Mouse (Mus musculus): ENCODE measurements at regions not wholly inside any gene's neighbourhood (a gene's known extent, or its start where the extent isn't known, plus 50 kb on each side); places are given as distances from the start of the nearest gene placed in this dataset.

DNA sequence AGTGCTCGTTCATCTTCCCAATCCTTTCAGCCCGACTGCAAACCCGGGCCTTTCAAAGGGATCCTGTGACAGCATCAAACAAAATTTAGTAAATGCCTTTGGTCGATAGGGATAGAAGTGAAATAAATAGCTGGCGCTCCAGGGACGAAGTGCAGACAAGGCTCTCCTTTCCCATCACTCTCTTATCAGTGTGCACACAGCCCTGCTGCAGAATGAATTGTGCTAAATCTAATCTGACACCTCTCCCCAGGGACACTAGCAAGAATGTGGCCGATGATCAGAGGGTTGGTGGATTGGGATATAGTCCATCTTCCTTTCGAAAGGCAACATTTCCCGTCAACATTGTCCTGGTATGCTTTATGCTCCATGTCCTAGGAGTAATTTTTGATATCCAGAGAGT is 1372.9 kb upstream of the Tenm4 start:
- DNase-seq (ENCODE audit: low spot score in 2 of 2) = no peak

DNA sequence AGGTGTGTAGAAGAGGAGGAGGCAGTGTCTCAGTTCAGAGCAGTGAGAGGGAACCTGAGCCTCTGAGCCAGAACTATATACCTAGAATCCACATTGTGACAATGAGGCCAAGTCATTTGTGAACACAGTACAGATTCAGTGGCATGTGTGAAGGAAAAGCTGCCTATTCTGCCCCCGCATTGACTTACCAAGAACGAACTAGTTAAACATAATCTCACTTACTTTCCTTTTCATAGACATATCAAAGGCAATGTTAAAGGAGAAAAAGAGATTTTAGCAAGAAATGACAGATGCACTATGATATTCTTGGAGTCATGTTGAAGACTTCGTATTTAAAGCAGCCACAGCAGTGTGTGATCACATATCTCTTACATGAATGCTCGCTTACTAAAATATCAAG is 1329.8 kb upstream of the Tenm4 start:
- DNase-seq (ENCODE audit: low spot score in 2 of 2) = no peak

DNA sequence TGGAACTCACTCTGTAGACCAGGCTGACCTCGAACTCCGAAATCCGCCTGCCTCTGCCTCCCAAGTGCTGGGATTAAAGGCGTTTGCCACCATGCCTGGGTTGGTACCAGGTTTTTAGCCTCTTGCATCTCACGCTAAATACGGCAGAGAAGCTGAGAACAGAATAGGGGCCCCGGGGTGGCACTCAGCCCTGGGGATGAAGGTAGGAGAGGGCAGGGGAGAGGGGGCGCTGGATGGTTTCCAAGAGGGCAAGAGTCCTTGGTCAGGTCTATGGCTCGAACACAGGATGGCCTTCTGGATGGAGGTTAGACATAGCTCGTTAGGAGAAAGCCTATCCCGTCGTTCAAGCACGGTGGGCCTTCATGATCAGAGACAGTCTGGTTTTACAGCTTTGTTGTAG is 1319.7 kb upstream of the Tenm4 start:
- DNase-seq (ENCODE audit: low spot score in 2 of 2) = no peak

DNA sequence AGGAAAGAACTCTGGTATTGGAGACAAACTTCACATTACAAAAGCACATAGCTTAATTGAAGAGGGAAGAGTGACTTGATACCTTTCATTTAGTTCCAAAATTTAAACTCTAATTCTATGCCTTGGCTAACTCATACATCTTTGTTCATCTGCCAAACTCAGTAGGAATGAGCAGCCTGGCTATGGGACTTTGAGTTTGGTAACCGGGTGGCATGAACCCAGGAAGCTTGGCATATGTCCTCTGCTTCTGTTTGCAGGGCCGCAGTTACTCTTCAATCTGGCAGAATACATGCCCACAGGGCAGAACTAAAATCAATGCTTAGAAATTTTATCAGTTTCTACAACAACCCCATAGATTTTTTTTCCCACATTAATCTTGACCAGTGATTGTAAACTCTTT is 1314.4 kb upstream of the Tenm4 start:
- DNase-seq (ENCODE audit: low spot score in 2 of 2) = no peak

DNA sequence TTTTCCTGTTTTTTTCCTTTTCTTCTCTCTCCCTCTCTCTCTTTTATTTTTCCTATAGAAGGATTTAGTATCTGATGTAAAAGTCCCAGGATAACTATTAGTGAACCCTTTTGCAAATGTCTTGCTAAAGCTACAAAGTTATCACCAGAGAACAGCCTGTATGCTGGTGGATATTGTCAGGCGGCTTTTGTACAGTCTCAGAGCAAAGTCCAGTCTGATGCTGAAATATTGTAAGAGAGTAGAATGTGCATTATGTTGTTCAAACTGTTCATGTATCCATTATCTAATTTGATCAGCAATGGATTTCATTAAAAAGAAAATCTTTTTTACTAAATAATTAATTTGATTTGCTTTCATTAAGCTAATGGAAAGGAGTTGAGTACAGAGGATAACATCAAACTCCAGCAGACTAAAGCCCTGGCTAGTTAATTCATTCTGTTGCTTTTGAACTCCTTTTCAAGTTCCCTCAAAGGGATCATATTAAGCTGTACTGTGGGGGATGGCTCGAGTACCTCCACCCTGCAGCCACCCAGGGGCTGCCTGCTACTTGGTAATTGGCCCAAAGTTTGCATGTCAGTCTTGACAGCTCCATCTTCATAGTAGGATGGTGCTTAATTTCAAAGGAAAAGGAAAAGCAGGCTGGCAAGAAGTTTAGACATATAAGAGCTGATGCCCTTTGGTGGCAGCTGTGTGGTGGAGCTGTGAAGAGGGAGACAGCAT is 1280.2 kb upstream of the Tenm4 start:
- DNase-seq (ENCODE audit: low spot score in 2 of 2) = no peak

DNA sequence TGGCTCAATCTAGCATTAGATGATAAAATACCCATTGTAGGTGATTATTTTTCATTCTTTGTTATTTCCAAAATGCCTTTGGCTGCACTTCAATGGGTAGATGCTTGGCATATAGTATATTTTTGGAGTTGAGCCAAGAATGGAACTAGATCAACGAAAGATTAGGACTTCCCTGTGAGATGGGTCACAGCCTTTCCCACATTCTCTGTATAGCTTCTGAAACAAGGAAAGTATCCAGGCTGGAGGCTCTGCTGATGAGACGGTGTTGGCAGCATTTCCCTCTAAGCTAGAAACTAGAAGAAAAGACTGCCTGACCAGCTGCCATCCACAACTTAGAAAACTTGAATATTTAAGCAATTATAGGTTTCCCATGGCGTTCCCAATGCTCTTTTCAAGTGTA is 1273.0 kb upstream of the Tenm4 start:
- DNase-seq (ENCODE audit: low spot score in 2 of 2) = no peak

DNA sequence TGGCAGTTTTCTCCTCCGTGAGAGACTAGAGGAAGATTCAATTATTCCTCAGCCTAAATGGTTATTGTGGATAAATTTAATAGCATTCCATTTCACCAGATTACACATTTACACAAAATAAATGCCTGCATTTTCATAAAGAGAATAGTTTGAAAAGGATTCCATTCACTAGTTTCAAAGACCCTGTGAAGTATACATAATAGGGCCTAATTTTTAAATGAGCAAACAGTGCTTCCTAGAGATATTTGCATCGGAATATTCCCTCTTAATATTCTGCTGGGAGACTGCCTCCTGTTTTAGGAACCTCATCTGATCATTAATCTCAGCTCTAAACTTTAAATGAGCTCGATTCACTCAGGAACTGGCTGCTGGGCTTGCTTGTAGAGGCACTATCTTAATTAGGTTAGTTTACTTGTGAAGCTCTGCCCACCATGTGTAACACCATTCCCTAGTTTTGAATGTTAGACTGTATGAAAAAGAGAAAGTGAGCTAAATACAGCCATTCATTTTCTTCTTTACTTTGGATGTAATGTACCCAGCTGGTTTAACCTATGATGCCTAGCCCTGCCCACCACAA is 1244.4 kb upstream of the Tenm4 start:
- no peak for DNase-seq (ENCODE audit: low spot score in 2 of 2)

DNA sequence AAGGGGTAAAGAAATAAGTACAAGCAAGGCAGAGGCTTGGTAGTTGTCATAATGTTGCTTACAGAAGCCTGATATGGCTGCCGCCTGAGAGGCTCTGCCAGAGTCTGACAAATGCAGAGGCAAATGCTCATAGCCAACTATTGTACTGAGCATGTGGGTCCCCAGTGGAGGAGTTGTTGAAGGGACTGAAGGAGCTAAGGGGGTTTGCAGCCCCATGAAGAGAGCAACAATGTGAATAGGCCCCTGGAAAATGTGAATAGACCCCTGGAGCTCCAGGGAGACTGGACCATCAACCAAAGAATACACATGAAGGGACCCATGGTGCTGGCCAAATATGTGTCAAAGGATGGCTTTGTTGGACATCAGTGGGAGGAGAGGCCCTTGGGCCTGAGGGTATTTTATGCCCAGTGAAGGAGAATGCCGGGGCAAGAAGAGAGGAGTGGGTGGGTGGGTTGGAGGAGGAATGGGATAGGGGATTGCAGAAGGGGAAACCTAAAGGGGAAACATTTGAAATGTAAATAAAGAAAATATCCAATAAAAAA is 1207.2 kb upstream of the Tenm4 start:
- DNase-seq (ENCODE audit: low spot score in 2 of 2) = no peak

DNA sequence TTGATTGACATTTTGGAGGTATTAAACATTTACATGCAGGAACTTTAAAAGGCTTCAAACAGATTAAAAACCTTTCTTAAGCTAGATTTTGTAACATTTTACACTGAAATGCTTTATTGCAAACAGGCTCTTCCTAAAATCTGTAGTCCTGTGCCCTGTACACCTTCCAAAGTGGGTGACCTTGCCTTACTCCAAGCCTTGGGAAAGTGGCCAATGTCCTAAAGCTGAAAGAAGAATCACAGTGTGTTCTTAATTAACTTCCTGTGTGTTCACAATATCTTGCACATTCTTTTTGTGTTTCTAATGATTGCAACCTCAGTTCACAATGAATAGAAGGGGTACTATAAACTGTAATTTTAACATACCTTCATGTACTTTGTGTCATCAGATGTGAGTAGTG is 1203.4 kb upstream of the Tenm4 start:
- no peak for DNase-seq (ENCODE audit: low spot score in 2 of 2)

DNA sequence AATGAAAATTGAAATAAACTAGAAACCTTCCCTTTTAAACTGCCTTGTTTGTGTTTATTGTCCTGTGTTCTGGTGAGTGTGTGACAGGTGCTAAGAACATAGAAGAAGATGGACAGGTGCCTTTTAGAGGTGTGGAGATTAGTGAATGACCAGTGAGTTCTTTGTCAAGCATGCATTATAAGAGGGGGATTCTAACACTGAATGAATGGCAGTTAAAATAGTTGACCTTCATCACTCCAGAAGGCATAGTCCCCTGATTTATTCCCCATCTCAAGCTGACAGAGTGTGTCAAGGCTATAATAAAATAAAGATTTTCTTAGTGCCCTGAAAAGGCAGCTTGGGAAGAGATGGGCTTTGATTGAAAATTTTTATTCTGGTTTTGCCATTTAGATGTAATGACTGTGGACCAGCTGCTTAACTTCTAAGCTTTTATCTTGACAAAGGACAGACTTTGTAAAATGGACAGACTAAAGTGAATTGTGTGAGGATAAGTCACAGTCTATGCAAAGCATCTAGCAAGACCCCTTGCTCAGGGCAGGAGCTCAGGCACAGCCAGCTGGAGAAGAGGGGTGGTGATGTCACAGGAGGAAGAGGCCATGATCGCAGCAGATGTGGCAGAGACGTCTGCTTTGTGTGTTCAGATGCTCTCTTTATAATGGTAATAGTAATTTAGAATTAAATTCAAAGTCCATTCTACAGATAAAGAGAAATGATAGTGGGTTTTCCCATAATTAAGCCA is 1195.8 kb upstream of the Tenm4 start:
- DNase-seq (ENCODE audit: low spot score in 2 of 2) = no peak

DNA sequence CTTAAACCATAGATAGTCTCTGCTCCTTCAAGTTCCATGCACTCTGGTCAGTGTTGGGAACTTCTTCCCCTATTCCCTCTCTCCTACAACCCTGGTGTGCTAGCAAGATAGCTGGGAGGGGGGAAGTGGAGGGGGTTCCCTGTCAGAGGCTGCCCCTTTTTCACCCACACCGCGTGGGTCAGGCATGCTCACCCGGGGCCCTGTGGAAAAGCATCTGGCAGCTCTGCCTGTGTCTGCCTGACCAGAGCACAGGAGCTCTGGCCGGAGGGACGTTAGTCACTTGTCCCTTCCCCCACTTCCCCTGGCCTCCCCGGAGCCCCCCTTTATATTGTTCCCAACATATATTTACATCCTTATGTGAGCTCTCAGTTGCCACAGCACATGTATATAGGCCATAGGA is 1174.8 kb upstream of the Tenm4 start:
- DNase-seq (ENCODE audit: low spot score in 2 of 2) = no peak

DNA sequence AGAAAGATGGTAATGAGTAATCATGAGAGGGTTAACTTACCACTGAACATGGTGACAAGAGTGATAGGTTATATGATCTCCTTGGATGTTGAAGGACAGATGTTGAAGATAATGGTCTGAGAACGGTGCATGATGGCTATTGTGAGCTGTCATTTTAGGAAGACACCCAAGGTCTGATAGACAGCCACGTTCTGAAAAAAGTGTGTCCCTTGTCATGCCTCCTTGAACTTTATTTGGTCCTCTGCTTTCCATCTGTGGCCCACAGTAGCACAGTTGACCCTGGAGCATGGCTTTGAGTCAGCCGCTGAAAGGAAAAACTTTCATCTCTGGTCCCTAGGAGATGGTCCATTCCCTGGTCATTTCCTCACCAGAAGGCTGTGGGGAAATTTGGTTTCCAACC is 1166.9 kb upstream of the Tenm4 start:
- no peak for DNase-seq (ENCODE audit: low spot score in 2 of 2)

DNA sequence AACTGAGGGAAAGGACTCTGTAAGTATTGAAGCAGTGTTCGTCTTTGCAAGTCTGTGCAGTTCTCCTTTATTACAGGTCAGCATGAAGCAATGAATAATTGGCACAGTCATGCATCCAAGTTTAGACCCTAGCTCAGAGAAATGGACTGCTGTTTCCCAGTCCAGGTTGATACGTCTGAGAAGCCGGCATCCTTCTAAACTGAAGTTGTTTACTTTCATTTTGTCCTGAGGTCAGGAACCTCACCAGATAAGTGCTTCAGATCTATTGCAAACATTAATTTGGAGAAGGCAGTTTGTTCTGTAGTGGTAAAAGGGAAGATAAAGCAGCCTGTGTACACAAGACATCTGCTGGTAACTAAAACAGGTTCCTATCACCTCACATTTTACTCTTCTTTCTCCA is 1165.6 kb upstream of the Tenm4 start:
- no peak for DNase-seq (ENCODE audit: low spot score in 2 of 2)

DNA sequence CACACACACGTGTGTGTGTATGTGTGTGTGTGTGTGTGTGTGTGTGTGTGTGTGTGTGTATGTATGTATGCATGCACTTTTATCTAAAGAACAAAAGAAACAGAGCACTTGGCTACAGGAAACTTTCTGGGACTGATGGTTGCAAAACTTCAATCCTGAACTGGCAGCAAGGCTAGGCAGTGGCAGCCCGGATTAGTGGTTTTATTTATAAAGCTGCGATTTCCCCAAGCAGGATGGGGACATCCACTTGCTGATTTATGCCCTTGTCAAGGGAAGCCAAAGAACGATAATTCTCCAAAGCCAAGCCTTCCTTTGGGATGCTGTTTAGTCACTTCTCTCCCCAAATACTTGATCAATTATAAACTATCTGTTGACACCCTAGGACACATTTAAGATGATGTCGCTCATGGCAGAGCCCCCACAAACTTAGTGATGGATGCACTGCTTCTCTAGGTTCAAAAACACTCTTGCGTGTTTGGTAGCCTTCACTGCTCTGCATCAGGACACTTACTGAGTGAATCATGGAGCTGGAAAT is 1162.1 kb upstream of the Tenm4 start:
- DNase-seq (ENCODE audit: low spot score in 2 of 2) = peak in 1 of 2 experiments; percentile 28

DNA sequence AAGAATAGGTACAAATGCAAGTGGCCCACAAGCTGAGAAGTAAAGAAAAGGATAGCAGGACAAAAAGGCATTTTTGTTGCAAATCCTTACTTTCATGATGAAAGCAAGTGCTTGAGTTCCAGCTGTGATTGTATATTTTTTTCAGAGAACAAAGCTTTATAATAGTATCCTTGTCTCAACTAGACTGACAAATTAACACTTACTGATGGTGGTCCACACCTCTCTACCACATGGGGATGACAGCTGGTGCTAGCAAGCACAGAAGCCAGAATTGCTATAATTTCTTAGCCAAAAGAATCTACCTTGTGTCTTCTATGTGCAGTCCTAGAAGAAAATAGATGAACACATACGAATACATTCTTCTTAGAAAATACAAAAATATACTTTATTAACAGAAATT is 1150.8 kb upstream of the Tenm4 start:
- DNase-seq (ENCODE audit: low spot score in 2 of 2) = no peak

DNA sequence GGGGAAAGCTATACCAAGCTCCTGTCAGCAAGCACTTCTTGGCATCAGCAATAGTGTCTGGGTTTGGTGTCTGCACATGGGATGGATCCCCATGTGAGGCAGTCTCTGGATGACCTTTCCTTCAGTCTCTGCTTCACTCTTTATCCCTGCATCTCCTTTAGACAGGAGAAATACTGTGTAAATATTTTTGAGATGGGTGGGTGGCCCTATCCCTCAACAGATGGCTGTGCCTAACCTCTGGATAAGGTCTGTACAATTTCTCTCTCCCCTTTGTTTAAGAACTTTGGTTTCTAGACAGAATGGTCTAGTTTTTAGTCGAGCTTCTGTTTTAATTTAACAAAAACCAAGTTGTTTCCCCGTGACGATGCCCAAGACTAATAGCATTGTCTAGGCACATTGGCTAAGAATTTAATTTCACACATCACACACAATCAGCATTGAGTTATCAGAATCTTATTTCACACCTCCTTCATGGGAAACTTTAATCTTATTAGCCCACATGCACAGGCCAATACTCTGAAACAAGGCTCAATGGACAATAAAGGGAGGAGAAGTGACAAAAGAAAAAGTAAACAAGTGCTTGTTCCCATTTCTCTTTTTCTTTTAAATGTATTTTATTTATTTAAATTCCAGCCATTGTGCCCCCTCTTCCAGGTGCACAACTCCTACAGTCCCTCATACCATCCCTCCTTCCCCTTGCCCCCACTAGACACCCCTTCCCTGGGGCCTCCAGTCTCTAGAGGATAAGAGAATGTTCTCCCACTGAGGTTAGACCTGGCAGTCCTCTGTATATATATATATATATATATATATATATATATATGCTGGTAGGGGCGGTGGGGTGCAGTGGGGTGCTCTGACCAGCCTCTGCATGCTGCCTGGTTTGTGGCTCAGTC is 1142.9 kb upstream of the Tenm4 start:
- no peak for DNase-seq (ENCODE audit: low spot score in 2 of 2)
